Mouse (Mus musculus): ENCODE measurements at regions not wholly inside any gene's neighbourhood (a gene's known extent, or its start where the extent isn't known, plus 50 kb on each side); places are given as distances from the start of the nearest gene placed in this dataset.

- no peak for DNase-seq (ENCODE audit: low read depth, low spot score)
Measured at GRCm38 (mm10) chr3:57228400-57228799, 73.4 kb downstream of the Tm4sf1 start.

GRCm38 (mm10) chr3:57223773-57224172 lies 78.0 kb downstream of the Tm4sf1 start:
- DNase-seq (ENCODE audit: low read depth, low spot score): no peak

GRCm38 (mm10) chr3:57222318-57222914 lies 79.4 kb downstream of the Tm4sf1 start:
- DNase-seq (ENCODE audit: low read depth, low spot score): no peak

- DNase-seq (ENCODE audit: low read depth, low spot score): peak; percentile 33
Measured at GRCm38 (mm10) chr3:57218431-57218830, 83.4 kb downstream of the Tm4sf1 start.

GRCm38 (mm10) chr3:57204066-57204723 lies 97.6 kb downstream of the Tm4sf1 start:
- DNase-seq (ENCODE audit: low read depth, low spot score): peak; percentile 64

GRCm38 (mm10) chr3:57203418-57203817 lies 98.4 kb downstream of the Tm4sf1 start:
- no peak for DNase-seq (ENCODE audit: low read depth, low spot score)

- no peak for DNase-seq (ENCODE audit: low read depth, low spot score)
Measured at GRCm38 (mm10) chr3:57181587-57181986, 120.2 kb downstream of the Tm4sf1 start.

GRCm38 (mm10) chr3:57153177-57153948 lies 148.4 kb downstream of the Tm4sf1 start:
- DNase-seq (ENCODE audit: low read depth, low spot score): peak; percentile 7

- DNase-seq (ENCODE audit: low read depth, low spot score): no peak
Measured at GRCm38 (mm10) chr3:57149156-57149555, 152.6 kb downstream of the Tm4sf1 start.

- DNase-seq (ENCODE audit: low read depth, low spot score): peak; percentile 70
Measured at GRCm38 (mm10) chr3:57136847-57137246, 164.9 kb downstream of the Tm4sf1 start.

GRCm38 (mm10) chr3:57128606-57129005 lies 173.2 kb downstream of the Tm4sf1 start:
- DNase-seq (ENCODE audit: low read depth, low spot score): no peak

- no peak for DNase-seq (ENCODE audit: low read depth, low spot score)
Measured at GRCm38 (mm10) chr3:57125792-57126485, 175.8 kb downstream of the Tm4sf1 start.

- DNase-seq (ENCODE audit: low read depth, low spot score): peak; percentile 5
Measured at GRCm38 (mm10) chr3:57118016-57118415, 183.8 kb downstream of the Tm4sf1 start.

- no peak for DNase-seq (ENCODE audit: low read depth, low spot score)
Measured at GRCm38 (mm10) chr3:57102254-57102653, 199.5 kb downstream of the Tm4sf1 start.

- no peak for DNase-seq (ENCODE audit: low read depth, low spot score)
Measured at GRCm38 (mm10) chr3:57100515-57100914, 201.3 kb downstream of the Tm4sf1 start.

GRCm38 (mm10) chr3:57094936-57095335 lies 206.9 kb downstream of the Tm4sf1 start:
- no peak for DNase-seq (ENCODE audit: low read depth, low spot score)

- DNase-seq (ENCODE audit: low read depth, low spot score): no peak
Measured at GRCm38 (mm10) chr3:57093201-57093940, 208.4 kb downstream of the Tm4sf1 start.

- no peak for DNase-seq (ENCODE audit: low read depth, low spot score)
Measured at GRCm38 (mm10) chr3:57074516-57074915, 227.3 kb downstream of the Tm4sf1 start.

- DNase-seq (ENCODE audit: low read depth, low spot score): no peak
Measured at GRCm38 (mm10) chr3:57073962-57074506, 227.8 kb downstream of the Tm4sf1 start.

- no peak for DNase-seq (ENCODE audit: low read depth, low spot score)
Measured at GRCm38 (mm10) chr3:57033021-57033420, 268.8 kb downstream of the Tm4sf1 start.

GRCm38 (mm10) chr3:57018171-57018570 lies 283.6 kb downstream of the Tm4sf1 start:
- DNase-seq (ENCODE audit: low read depth, low spot score): no peak
